Mouse (Mus musculus) Patski (cell line): ENCODE measurements around the gene Tmem215. TPM values are rescaled to one million over a fixed set of nuclear protein-coding genes. Genes with fewer than 3 reads are reported as not detected.

Source experiments
- ATAC-seq: fragments of 100-300 bp; one replicate; pipeline ENCODE4 v1.8.0; 2021
- CTCF ChIA-PET: fragments of 350-600 bp; sonication (Branson Sonifier 250); formaldehyde crosslinking; loops from one replicate; lab custom pipeline; 2022; ENCODE audit warnings: inconsistent platforms; lab: Charles Lee
- POLR2A ChIA-PET: fragments of 350-600 bp; sonication (Branson Sonifier 250); formaldehyde crosslinking; loops from one replicate; lab custom pipeline; 2022; ENCODE audit warnings: antibody characterized with exemption, inconsistent platforms; lab: Charles Lee
- DNase-seq: peaks from one replicate; pipeline ENCODE4 v3.0.0-alpha.2; 2011; ENCODE audit warnings: low read depth, low spot score
- H3K27me3 ChIP-seq: fragments of 371-371 bp; one replicate; pipeline ENCODE4 v1.5.1; 2021
- CTCF ChIP-seq: fragments of 100-300 bp; IDR thresholded peaks from one replicate; pipeline ENCODE4 v1.5.1; 2021
- in situ Hi-C: fragments of 300-500 bp; cut with MboI; formaldehyde crosslinking; loops from 3 replicates; pipeline ENCODE4 v1.11.1; 2018; ENCODE audit warnings: low pct_unique_long_range_greater_than_20kb, mixed read lengths
- polyA plus RNA-seq: library from polyadenylated mRNA; unstranded; gene quantifications from one replicate; pipeline ENCODE4 v1.2.3, GENCODE M21; 2021

Gene Tmem215
- polyA plus RNA-seq: not detected

- TF ChIP-seq CTCF: no peak
- H3K27me3 ChIP-seq: peaks cover 32% of the 10 kb centered on the region
- DNase-seq: no peak
- in situ Hi-C loops: no loop called here
- ChIA-PET POLR2A (no interaction called here), CTCF (no interaction called here)
- no peak for ATAC-seq
Measured at GRCm38 (mm10) chr4:40471880-40472279, at the start of gene Tmem215. TSS of gene Tmem215 (plus strand) at chr4:40472180.

DNA sequence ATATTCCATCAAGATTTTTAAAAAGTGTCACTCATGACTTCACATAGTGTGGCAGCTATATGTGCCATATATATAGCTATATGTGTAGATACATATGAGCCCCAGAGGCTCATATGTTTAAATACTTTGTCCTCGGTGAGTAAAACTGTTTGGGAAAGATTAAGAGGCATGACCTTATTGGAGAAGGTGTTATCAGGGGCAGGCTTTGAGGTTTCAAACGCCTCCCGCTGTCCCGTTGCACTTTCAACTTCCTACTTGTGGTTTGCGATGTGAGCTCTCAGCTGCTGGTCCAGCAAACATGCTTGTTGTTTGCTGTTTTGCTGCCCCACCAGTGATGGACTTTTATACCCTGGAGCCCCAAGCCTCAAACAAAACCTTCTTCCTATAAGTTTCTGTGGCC lies 40.1 kb upstream of the Tmem215 start:
- H3K27me3 ChIP-seq: peaks cover 4% of the 10 kb centered on the region
- ChIA-PET POLR2A (no interaction called here), CTCF (no interaction called here)
- DNase-seq (no peak), ATAC-seq (no peak)
- TF ChIP-seq CTCF: no peak
- in situ Hi-C loops: no loop called here

- no peak for TF ChIP-seq CTCF
- DNase-seq (no peak), ATAC-seq (no peak)
- in situ Hi-C loops: no loop called here
- ChIA-PET CTCF (no interaction called here), POLR2A (no interaction called here)
- H3K27me3 ChIP-seq: peaks cover 4% of the 10 kb centered on the region
Measured at GRCm38 (mm10) chr4:40433379-40433778, 38.6 kb upstream of the Tmem215 start.

GRCm38 (mm10) chr4:40434388-40434787 lies 37.6 kb upstream of the Tmem215 start:
- DNase-seq (no peak), ATAC-seq (no peak)
- in situ Hi-C loops: no loop called here
- TF ChIP-seq CTCF: no peak
- ChIA-PET CTCF (no interaction called here), POLR2A (no interaction called here)
- H3K27me3 ChIP-seq: peaks cover 4% of the 10 kb centered on the region

DNA sequence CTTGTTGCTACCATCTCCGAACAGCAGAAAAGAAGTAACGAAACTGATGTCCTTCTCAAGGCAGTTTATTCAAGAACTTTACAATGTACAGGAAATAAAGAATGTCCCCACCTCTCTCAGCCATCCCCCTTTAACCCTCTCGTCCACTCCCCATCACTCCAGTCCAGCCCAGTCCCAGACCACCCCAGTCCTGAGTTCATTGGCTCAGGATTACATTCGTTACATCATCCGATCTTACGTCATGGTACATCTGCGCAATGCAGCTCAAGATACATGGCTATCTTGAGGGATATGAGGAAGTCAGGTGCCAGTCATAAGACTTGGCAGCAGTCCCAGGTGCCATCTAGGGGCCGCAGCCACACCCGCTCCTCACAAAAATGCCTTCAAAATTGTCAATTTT lies 28.4 kb upstream of the Tmem215 start:
- no peak for ATAC-seq
- TF ChIP-seq CTCF: no peak
- in situ Hi-C loops: no loop called here
- ChIA-PET POLR2A (no interaction called here), CTCF (no interaction called here)
- H3K27me3 ChIP-seq: no peaks in the 10 kb centered on the region
- DNase-seq: no peak

DNA sequence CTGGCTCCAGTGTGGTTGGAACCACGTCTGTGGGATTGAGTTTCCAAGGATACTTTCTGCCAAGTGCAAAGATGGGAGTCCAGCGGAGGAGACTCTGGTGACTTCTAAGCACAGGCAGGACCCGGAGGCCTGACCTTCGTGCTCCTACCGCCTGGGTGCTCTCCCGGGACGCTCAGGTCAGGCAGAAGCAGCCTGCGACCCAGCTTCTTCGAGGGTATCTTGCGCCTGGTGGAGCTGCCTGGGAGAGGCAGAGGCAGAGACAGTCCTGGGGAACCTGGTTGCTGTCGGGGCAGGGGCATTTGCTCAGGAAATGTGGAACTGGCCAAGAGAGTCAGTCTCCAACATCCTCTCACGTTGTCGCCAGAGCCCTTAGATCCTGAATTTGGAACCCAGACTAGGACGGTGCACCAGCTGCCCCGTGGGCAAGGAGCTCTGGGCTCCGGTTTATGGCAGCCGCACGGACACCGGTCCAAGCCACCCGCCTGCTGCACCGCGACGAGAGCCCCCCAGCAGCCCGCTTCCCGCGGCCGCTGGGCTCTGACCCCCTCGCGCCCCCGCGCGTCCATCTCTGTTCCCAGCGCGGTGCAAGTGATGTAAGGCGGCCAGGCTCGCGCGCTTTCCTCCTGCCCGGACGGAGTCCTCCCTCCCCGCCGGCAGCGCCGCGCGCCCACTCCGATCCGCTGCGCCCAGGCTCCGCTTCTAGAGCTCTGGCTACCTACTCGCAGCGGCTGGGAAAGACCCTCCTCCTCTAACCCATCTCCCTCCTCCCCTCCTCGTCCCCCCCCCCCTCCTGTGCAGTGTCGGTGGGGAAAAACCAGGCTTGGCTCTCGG lies 935 bp downstream of the Tmem215 start:
- in situ Hi-C loops: no loop called here
- CTCF ChIA-PET: no interaction called here
- no peak for DNase-seq
- no peak for ATAC-seq
- peaks cover 35% of the 10 kb centered on the region for H3K27me3 ChIP-seq
- TF ChIP-seq CTCF: no peak
- POLR2A ChIA-PET: no interaction called here

- DNase-seq (no peak), ATAC-seq (no peak)
- no peak for TF ChIP-seq CTCF
- CTCF ChIA-PET: no interaction called here
- in situ Hi-C loops: no loop called here
- POLR2A ChIA-PET: no interaction called here
- peaks cover 40% of the 10 kb centered on the region for H3K27me3 ChIP-seq
Measured at GRCm38 (mm10) chr4:40473911-40474310, 1.9 kb downstream of the Tmem215 start.

GRCm38 (mm10) chr4:40477963-40478362 lies 6.0 kb downstream of the Tmem215 start:
- TF ChIP-seq CTCF: no peak
- ATAC-seq (no peak), DNase-seq (no peak)
- ChIA-PET CTCF (no interaction called here), POLR2A (no interaction called here)
- peaks cover 24% of the 10 kb centered on the region for H3K27me3 ChIP-seq
- in situ Hi-C loops: no loop called here

- ChIA-PET POLR2A (no interaction called here), CTCF (no interaction called here)
- TF ChIP-seq CTCF: no peak
- DNase-seq: no peak
- H3K27me3 ChIP-seq: peaks cover 10% of the 10 kb centered on the region
- ATAC-seq: no peak
- in situ Hi-C loops: no loop called here
Measured at GRCm38 (mm10) chr4:40486546-40486945, 14.6 kb downstream of the Tmem215 start.

- H3K27me3 ChIP-seq: peaks cover 16% of the 10 kb centered on the region
- TF ChIP-seq CTCF: no peak
- no peak for ATAC-seq
- in situ Hi-C loops: no loop called here
- DNase-seq: no peak
- ChIA-PET POLR2A (interaction anchor here (0.6 kb wide), 1 partner anchor 381 kb away, joined by 3 read pairs; no protein-coding TSS in a partner anchor), CTCF (no interaction called here)
Measured at GRCm38 (mm10) chr4:40491731-40492130, 19.8 kb downstream of the Tmem215 start.

DNA sequence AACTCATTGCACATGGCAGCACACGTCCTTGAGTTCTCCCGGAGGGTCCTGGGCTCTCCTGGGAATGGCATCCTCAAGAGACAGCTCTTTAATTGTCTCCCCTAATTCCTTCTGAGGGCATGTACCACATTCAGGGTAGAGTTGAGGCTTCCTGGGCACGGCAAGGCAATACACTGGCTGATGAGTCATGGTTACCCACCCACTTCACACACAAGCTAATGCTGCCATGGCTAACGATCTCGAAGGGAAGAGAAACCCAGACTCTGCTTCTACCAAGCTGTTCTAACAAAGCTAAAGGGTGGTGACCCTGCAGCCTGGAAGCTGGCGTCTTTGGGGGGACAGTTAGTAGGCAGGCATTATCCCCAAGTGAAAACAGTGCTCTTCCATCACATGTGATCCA lies 24.4 kb downstream of the Tmem215 start:
- in situ Hi-C loops: no loop called here
- no peak for ATAC-seq
- ChIA-PET CTCF (no interaction called here), POLR2A (no interaction called here)
- TF ChIP-seq CTCF: no peak
- no peak for DNase-seq
- peaks cover 8% of the 10 kb centered on the region for H3K27me3 ChIP-seq
